Mouse (Mus musculus) lung, postnatal 0 days (tissue): ENCODE results near the gene Pcnx2. TPM values are rescaled to one million over a fixed set of nuclear protein-coding genes. Genes with fewer than 3 reads are reported as not detected.

Experiments
- ATAC-seq: fragments of 200-750 bp; cut with Nextera tagmentation; 2 replicates; pipeline ENCODE4 v1.8.0; 2017; ENCODE audit warnings: moderate library complexity
- DNase-seq: peaks from one replicate; pipeline ENCODE4 v3.0.0-alpha.2; 2016; ENCODE audit warnings: low spot score
- H3K27ac ChIP-seq: fragments of 300-500 bp; sonication (generic); 2 replicates; pipeline ENCODE4 v1.5.1; 2014; ENCODE audit warnings: antibody characterized with exemption, mild to moderate bottlenecking, low read length, mixed read lengths
- H3K27me3 ChIP-seq: fragments of 300-500 bp; sonication (generic); replicated peaks from 2 replicates; pipeline ENCODE4 v1.6.1; 2014; ENCODE audit warnings: low read length, mixed read lengths; ENCODE audit not compliant: insufficient read depth
- H3K36me3 ChIP-seq: fragments of 300-500 bp; sonication (generic); 2 replicates; pipeline ENCODE4 v1.6.1; 2014; ENCODE audit warnings: low read length, mixed read lengths; ENCODE audit not compliant: insufficient read depth
- H3K4me1 ChIP-seq: fragments of 300-500 bp; sonication (generic); 2 replicates; pipeline ENCODE4 v1.6.1; 2014; ENCODE audit warnings: antibody characterized with exemption, low read depth, low read length, mixed read lengths; ENCODE audit not compliant: insufficient read depth
- H3K4me2 ChIP-seq: fragments of 300-500 bp; sonication (generic); replicated peaks from 2 replicates; pipeline ENCODE4 v1.6.1; 2014; ENCODE audit warnings: low read depth, mild to moderate bottlenecking, low read length, moderate library complexity, mixed read lengths
- H3K4me3 ChIP-seq: fragments of 300-500 bp; sonication (generic); 2 replicates; pipeline ENCODE4 v1.5.1; 2014; ENCODE audit warnings: low read depth, low read length
- H3K9ac ChIP-seq: fragments of 300-500 bp; sonication (generic); replicated peaks from 2 replicates; pipeline ENCODE4 v1.6.1; 2014; ENCODE audit warnings: low read depth, mild to moderate bottlenecking
- H3K9me3 ChIP-seq: fragments of 300-500 bp; sonication (generic); 2 replicates; pipeline ENCODE4 v1.6.1; 2016; ENCODE audit warnings: low read length, mixed read lengths
- CTCF ChIP-seq: IDR thresholded peaks from 2 replicates; pipeline ENCODE4 v1.5.1; 2016; ENCODE audit warnings: antibody characterized with exemption, mild to moderate bottlenecking
- EP300 ChIP-seq: IDR thresholded peaks from 2 replicates; pipeline ENCODE4 v1.6.1; 2016; ENCODE audit warnings: antibody characterized with exemption, mild to moderate bottlenecking, control low read depth
- WGBS: fragments of 180-500 bp; shearing (Covaris S2); extraction: QIAGEN DNeasy Blood & Tissue Kit; methylation state at CpG from one replicate; pipeline ENCODE4 v1.1.7; 2014; 5-methylcytosine and 5-hydroxymethylcytosine counted together
- polyA plus RNA-seq: library from polyadenylated mRNA; unstranded; fragments of >200 nt; fragmentation: Nextera tagmentation; extraction: Ambion mirVana; gene quantifications from 2 replicates; pipeline ENCODE4 v1.2.1, GENCODE M21; 2015

Pcnx2 gene
- polyA plus RNA-seq, 1 experiment from 2014 or later = 0.18 TPM

GRCm38 (mm10) chr8:125711514-125711913, 186.6 kb downstream of the Pcnx2 start:
- Histone ChIP-seq H3K27me3 (no peaks in the 10 kb centered on the region), H3K4me3 (no peak overlapping the region), H3K36me3 (no peaks in the 10 kb centered on the region), H3K4me1 (no peaks in the 10 kb centered on the region), H3K9me3 (no peaks in the 10 kb centered on the region), H3K27ac (no peak overlapping the region), H3K4me2 (no peak overlapping the region), H3K9ac (no peak overlapping the region)
- ATAC-seq (no peak), DNase-seq (no peak)
- TF ChIP-seq CTCF (no peak), EP300 (no peak)
- 73% methylated on average over 5 of the region's 5 CpGs for WGBS

DNA sequence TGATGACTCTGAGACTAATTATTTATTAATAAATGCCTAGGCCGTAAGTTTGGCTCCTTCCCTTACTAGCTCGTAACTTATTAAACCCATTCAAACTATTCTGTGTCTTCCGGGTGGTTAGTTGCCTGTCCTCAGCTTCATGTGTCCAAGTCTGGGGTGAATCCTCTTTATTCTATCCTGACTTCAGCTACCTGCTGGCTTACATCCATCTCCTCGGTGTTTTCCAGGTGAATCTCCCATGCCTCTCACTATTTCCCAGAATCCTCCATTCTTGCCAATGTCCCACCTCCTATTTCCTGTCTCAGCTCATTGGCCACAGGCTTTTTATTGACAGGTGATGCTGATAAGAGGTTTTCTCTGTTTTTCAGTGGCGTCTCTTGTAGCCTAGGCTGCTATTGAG, 188.9 kb downstream of the Pcnx2 start:
- 87% methylated on average over 5 of the region's 5 CpGs for WGBS
- H3K4me2 ChIP-seq = no peak overlapping the region
- TF ChIP-seq EP300 (no peak), CTCF (no peak)
- ATAC-seq (no peak), DNase-seq (no peak)
- H3K36me3 ChIP-seq = no peaks in the 10 kb centered on the region
- H3K27me3 ChIP-seq = no peaks in the 10 kb centered on the region
- H3K4me3 ChIP-seq = no peak overlapping the region
- H3K4me1 ChIP-seq = no peaks in the 10 kb centered on the region
- H3K27ac ChIP-seq = no peak overlapping the region
- H3K9me3 ChIP-seq = no peaks in the 10 kb centered on the region
- no peak overlapping the region for H3K9ac ChIP-seq

DNA sequence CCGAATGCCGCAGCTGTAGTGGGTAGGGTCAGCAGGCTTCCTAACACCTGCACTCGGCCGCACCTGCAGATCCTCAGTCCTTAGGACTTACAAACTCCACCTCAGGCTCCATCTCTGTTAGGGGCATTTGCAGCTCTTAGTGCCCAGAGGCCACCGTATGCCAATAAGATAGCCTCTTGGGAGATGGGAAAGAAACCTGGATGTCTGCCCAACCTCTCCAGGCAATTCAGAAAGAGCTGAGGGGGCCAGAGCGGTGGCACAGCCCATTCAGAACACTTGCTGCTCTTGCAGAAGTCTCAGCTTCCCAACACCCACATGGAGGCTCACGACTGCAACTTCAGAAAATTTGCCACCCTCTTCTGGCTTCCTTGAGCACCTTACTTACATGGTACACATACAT, 192.3 kb downstream of the Pcnx2 start:
- ATAC-seq = no peak
- Histone ChIP-seq H3K36me3 (no peaks in the 10 kb centered on the region), H3K4me2 (no peak overlapping the region), H3K27me3 (no peaks in the 10 kb centered on the region), H3K4me1 (no peaks in the 10 kb centered on the region), H3K9ac (no peak overlapping the region), H3K27ac (no peak overlapping the region), H3K9me3 (no peaks in the 10 kb centered on the region), H3K4me3 (no peak overlapping the region)
- TF ChIP-seq CTCF (no peak), EP300 (no peak)
- 74% methylated on average over 7 of the region's 7 CpGs for WGBS
- DNase-seq = no peak

GRCm38 (mm10) chr8:125704434-125704833, 193.7 kb downstream of the Pcnx2 start:
- TF ChIP-seq EP300 = no peak
- TF ChIP-seq CTCF = no peak
- Histone ChIP-seq H3K4me1 (no peaks in the 10 kb centered on the region), H3K9ac (no peak overlapping the region), H3K27me3 (no peaks in the 10 kb centered on the region), H3K9me3 (no peaks in the 10 kb centered on the region), H3K4me2 (no peak overlapping the region), H3K4me3 (no peak overlapping the region), H3K27ac (no peak overlapping the region), H3K36me3 (no peaks in the 10 kb centered on the region)
- WGBS = 94% methylated on average over 6 of the region's 6 CpGs
- ATAC-seq (no peak), DNase-seq (no peak)

GRCm38 (mm10) chr8:125702868-125703473, 195.1 kb downstream of the Pcnx2 start:
- H3K9ac ChIP-seq = no peak overlapping the region
- no peak overlapping the region for H3K27ac ChIP-seq
- no peak for DNase-seq
- 76% methylated on average over 15 of the region's 15 CpGs for WGBS
- H3K4me1 ChIP-seq = no peaks in the 10 kb centered on the region
- ATAC-seq = no peak
- H3K4me2 ChIP-seq = no peak overlapping the region
- H3K4me3 ChIP-seq = no peak overlapping the region
- no peaks in the 10 kb centered on the region for H3K27me3 ChIP-seq
- TF ChIP-seq CTCF = no peak
- no peak for TF ChIP-seq EP300
- no peaks in the 10 kb centered on the region for H3K36me3 ChIP-seq
- peaks cover 9% of the 10 kb centered on the region; the same call in 1 of the 2 replicates for H3K9me3 ChIP-seq

Other genes with a start within 250 kb of the Pcnx2 start
- gene Map10, start 228.5 kb downstream of the Pcnx2 start, polyA plus RNA-seq = 3.6 and 3.7 TPM in 2 replicates
- gene Ntpcr, start 168.4 kb downstream of the Pcnx2 start, polyA plus RNA-seq = 31.2 and 34.0 TPM in 2 replicates
- 0.74 and 0.76 TPM in 2 replicates for gene Map3k21, start 12.1 kb upstream of the Pcnx2 start, polyA plus RNA-seq
- 34.0 and 63.6 TPM in 2 replicates for gene Kcnk1, start 96.9 kb upstream of the Pcnx2 start, polyA plus RNA-seq